Mouse (Mus musculus) limb, embryonic 14.5 days (tissue): Measurements from ENCODE around the gene Ltbr. TPM values are rescaled to one million over a fixed set of nuclear protein-coding genes. Genes with fewer than 3 reads are reported as not detected.
"Not testable (repeated sequence)": the region's sequence is repeated elsewhere in the genome, so short reads cannot be mapped to it uniquely, and the experiment has no call there.

Source experiments
- ATAC-seq: fragments of 200-750 bp; cut with Nextera tagmentation; 2 replicates; pipeline ENCODE4 v1.8.0; 2017; ENCODE audit warnings: low read depth, moderate number of reproducible peaks, moderate TSS enrichment; ENCODE audit not compliant: low FRiP score
- DNase-seq: peaks from one replicate; pipeline ENCODE4 v3.0.0-alpha.2; 2015; ENCODE audit warnings: low spot score
- H3K27ac ChIP-seq: fragments of 300-500 bp; sonication (generic); replicated peaks from 2 replicates; pipeline ENCODE4 v1.5.1; 2014; ENCODE audit warnings: low read depth, mild to moderate bottlenecking, low read length, moderate library complexity, mixed read lengths
- H3K27me3 ChIP-seq: fragments of 300-500 bp; sonication (generic); 2 replicates; pipeline ENCODE4 v1.6.1; 2014; ENCODE audit warnings: low read length, mixed read lengths; ENCODE audit not compliant: control insufficient read depth, insufficient read depth
- H3K36me3 ChIP-seq: fragments of 300-500 bp; sonication (generic); 2 replicates; pipeline ENCODE4 v1.6.1; 2014; ENCODE audit warnings: mild to moderate bottlenecking, low read length, moderate library complexity, mixed read lengths; ENCODE audit not compliant: control insufficient read depth, insufficient read depth
- H3K4me1 ChIP-seq: fragments of 300-500 bp; sonication (generic); 2 replicates; pipeline ENCODE4 v1.6.1; 2014; ENCODE audit warnings: antibody characterized with exemption, low read length, mixed read lengths; ENCODE audit not compliant: control insufficient read depth, insufficient read depth
- H3K4me2 ChIP-seq: fragments of 300-500 bp; sonication (generic); replicated peaks from 2 replicates; pipeline ENCODE4 v1.6.1; 2014; ENCODE audit warnings: low read depth, mild to moderate bottlenecking, low read length, moderate library complexity; ENCODE audit not compliant: severe bottlenecking
- H3K4me3 ChIP-seq: fragments of 300-500 bp; sonication (generic); replicated peaks from 2 replicates; pipeline ENCODE4 v1.5.1; 2014; ENCODE audit warnings: low read length
- H3K9ac ChIP-seq: fragments of 300-500 bp; sonication (generic); 2 replicates; pipeline ENCODE4 v1.6.1; 2014; ENCODE audit warnings: mild to moderate bottlenecking, low read depth, low read length, moderate library complexity; ENCODE audit not compliant: severe bottlenecking
- H3K9me3 ChIP-seq: fragments of 300-500 bp; sonication (generic); 2 replicates; pipeline ENCODE4 v1.6.1; 2016; ENCODE audit warnings: low read length; ENCODE audit not compliant: control insufficient read depth
- POLR2A ChIP-seq: fragments of 200-500 bp; IDR thresholded peaks from 2 replicates; pipeline ENCODE4 v1.8.0; 2012; ENCODE audit warnings: inconsistent platforms, mild to moderate bottlenecking, moderate library complexity, borderline replicate concordance; ENCODE audit not compliant: insufficient read depth, insufficient read length; ENCODE audit errors: extremely low read depth
- WGBS: fragments of 180-500 bp; shearing (Covaris S2); extraction: QIAGEN DNeasy Blood & Tissue Kit; methylation state at CpG from one replicate; pipeline ENCODE4 v1.1.7; 2014; 5-methylcytosine and 5-hydroxymethylcytosine counted together
- polyA plus RNA-seq, 2 experiments: library from polyadenylated mRNA; depleted of rRNA in 1 of 2; stranded (reverse) in 1 of 2; unstranded in 1 of 2; fragments of >200 nt; fragmentation: Nextera tagmentation in 1 of 2; extraction: Ambion mirVana in 1 of 2; gene quantifications; 2 replicates each; pipeline versions ENCODE4 v1.2.1 to v1.2.3; 2012 to 2014

Ltbr gene
- polyA plus RNA-seq, 2 experiments, result 45.8 to 52.7 TPM

DNA sequence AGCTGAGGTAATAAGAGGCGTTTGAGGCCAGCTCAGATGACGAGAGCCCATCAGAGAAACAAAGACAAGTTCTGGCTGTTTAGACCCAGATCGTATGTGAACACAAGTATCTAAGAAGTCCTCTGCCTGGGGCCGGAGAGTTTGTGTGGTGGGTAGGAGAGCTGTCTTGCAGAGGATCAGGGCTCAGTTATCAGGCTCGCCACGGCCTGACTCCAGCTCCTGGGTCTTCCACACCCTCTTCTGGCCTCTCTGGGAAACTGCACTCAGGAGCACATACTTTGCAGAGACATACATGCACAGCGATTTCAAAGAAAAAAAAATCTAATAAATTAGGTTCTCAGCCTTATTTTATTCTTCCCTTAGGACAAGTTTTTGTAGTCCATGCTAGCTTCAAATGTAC lies 28.9 kb downstream of the Ltbr start:
- WGBS, result 91% methylated on average over 7 of the region's 7 CpGs
- no peak for ATAC-seq
- DNase-seq, result no peak

DNA sequence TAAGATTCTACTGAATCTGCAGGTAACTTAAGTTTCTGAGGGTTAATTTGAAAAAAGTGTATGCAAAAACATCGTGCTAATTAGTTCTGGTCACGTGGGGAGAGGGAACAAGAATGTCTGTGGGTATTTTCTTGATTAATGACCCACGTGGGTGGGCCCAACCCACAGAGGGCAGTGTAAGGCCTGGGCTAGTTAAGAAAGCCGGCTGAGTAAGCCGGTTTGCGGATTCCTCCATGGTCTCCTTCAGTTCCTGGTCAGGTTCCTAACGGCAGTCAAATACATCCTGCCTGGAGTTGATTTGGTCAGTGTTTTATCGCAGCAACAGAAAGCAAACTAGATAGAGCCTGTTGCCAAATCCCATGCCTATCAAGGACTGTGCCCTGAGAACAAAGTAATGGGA lies 29.4 kb downstream of the Ltbr start:
- H3K4me1 ChIP-seq, result peaks cover 8% of the 10 kb centered on the region; the same call in 1 of the 2 replicates
- H3K27me3 ChIP-seq, result no peaks in the 10 kb centered on the region
- no peak overlapping the region for H3K4me3 ChIP-seq
- H3K4me2 ChIP-seq, result no peak overlapping the region
- H3K27ac ChIP-seq, result no peak overlapping the region
- DNase-seq (no peak), ATAC-seq (no peak)
- TF ChIP-seq POLR2A, result no peak
- WGBS, result 36% methylated on average over 8 of the region's 8 CpGs
- H3K9ac ChIP-seq, result no peak overlapping the region
- H3K9me3 ChIP-seq, result no peaks in the 10 kb centered on the region
- H3K36me3 ChIP-seq, result no peaks in the 10 kb centered on the region

More for the DNA sequence above, 28.9 kb downstream of the Ltbr start:
- H3K4me1 ChIP-seq, result peaks cover 8% of the 10 kb centered on the region; the same call in 1 of the 2 replicates
- H3K9me3 ChIP-seq, result no peaks in the 10 kb centered on the region
- no peaks in the 10 kb centered on the region for H3K27me3 ChIP-seq
- H3K4me2 ChIP-seq, result no peak overlapping the region
- TF ChIP-seq POLR2A, result no peak
- no peaks in the 10 kb centered on the region for H3K36me3 ChIP-seq
- no peak overlapping the region for H3K4me3 ChIP-seq
- no peak overlapping the region for H3K9ac ChIP-seq
- H3K27ac ChIP-seq, result no peak overlapping the region

DNA sequence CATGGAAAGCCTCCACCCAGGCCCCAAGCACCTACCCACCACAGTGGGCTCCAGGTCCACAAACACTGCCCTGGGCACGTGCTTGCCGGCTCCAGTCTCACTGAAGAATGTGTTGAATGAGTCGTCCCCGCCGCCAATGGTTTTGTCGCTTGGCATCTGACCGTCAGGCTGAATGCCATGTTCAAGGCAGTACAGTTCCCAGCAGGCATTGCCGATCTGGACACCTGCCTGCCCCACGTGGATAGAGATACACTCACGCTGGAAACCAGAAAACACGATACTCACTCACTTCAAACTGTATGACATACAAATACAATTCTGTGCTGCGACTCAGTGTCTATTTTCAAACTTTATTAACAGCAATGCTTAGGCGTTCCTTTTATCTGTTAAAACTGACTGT lies 31.0 kb downstream of the Ltbr start:
- not testable (repeated sequence) for H3K4me1 ChIP-seq, H3K9me3 ChIP-seq, ATAC-seq, H3K9ac ChIP-seq, DNase-seq, H3K36me3 ChIP-seq, H3K4me2 ChIP-seq, H3K4me3 ChIP-seq, H3K27ac ChIP-seq, H3K27me3 ChIP-seq
- WGBS, result 87% methylated on average over 13 of the region's 13 CpGs

DNA sequence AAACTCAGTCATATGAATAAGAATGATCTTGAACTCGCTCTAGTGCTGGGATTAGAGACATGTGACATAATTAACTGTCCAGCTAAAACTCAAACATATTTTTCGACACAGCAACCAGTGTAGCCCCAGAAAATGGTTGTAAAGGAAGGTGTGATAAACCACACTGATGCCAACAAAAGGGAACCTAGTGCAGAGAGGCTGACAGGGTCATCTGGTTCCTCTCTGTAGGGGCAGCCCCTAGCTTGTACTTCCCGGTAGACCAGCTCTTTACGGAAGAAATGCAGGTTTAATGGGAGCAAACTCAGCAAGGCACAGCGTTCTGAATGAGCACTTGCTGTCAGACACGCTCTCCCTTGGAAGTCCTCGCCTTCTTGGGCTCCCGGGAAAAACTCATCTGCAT lies 34.0 kb downstream of the Ltbr start:
- Histone ChIP-seq H3K4me3 (no peak overlapping the region), H3K4me1 (no peaks in the 10 kb centered on the region), H3K9ac (no peak overlapping the region), H3K27me3 (no peaks in the 10 kb centered on the region), H3K9me3 (no peaks in the 10 kb centered on the region), H3K27ac (no peak overlapping the region), H3K36me3 (no peaks in the 10 kb centered on the region), H3K4me2 (no peak overlapping the region)
- DNase-seq (no peak), ATAC-seq (no peak)
- TF ChIP-seq POLR2A, result no peak
- WGBS, result 52% methylated on average over 8 of the region's 8 CpGs

DNA sequence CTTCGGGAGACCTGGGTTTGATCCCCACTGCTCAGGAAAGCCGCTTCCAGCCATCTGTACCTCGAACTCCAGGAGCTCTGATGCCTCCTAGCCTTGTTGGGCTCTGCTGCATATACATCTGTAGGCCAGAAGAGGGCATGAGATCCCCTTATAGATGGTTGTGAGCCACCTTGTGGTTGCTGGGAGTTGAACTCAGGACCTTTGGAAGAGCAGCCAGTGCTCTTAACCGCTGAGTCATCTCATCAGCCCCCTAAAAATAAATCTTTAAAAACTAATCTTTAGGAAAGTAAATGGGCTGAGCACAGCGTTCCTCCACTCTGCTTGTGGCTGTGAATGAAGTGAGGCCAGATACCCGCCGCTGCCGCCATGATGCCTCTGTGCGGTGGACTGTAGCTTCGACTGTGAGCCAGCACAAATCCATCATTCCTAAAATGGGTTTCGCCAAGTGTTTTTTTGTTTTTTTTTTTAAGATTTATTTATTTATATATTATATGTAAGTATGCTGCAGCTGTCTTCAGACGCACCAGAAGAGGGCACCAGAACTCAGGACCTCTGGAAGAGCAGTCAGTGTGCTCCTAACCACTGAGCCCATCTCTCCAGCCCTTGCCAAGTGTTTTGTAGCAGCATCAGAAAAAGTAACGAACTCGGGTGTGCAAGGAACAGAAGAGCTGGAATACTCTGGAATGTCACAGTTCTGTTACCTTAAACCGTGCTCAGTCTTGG lies 38.7 kb downstream of the Ltbr start:
- Histone ChIP-seq H3K4me1 (peaks cover 4% of the 10 kb centered on the region; the same call in 1 of the 2 replicates), H3K4me3 (no peak overlapping the region), H3K27ac (no peak overlapping the region), H3K27me3 (no peaks in the 10 kb centered on the region), H3K4me2 (no peak overlapping the region), H3K9me3 (no peaks in the 10 kb centered on the region), H3K36me3 (no peaks in the 10 kb centered on the region), H3K9ac (no peak overlapping the region)
- TF ChIP-seq POLR2A, result no peak
- no peak for ATAC-seq
- 59% methylated on average over 15 of the region's 15 CpGs for WGBS
- DNase-seq, result peak; percentile 46
